Mouse (Mus musculus): ENCODE data around the gene Timp2. TPM values are rescaled to one million over a fixed set of nuclear protein-coding genes. Genes with fewer than 3 reads are reported as not detected.

The Timp2 gene
- polyA plus RNA-seq, 1 experiment, result 23.6 TPM

DNA sequence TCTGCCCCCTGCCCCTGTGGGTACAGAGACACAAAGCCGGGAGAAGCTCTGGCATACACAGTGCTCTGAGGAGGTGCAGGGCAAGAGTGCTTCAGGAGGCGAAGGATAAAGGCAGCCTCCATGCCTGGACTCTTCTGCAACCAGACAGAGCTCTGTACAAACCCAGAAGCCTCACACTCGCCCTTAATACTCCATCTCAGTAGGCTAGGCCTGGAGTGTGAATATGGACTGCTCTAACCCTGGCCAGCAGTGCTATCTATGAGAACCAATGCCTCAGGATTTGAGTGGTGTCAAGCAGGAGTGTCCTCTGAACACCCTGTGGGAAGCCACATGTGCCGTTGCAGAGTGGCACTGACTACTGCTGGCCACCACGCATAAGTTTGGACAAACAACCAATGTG, 26.6 kb downstream of the Timp2 start:
- no peak for TF ChIP-seq CTCF (IDR thresholded peaks at IDR 0.05; ENCODE audit: low read depth, low read length)
- TF ChIP-seq EP300 (IDR thresholded peaks at IDR 0.05; ENCODE audit: insufficient read depth, low read depth, low read length), result no peak
- no peak for TF ChIP-seq POLR2A (IDR thresholded peaks at IDR 0.05; ENCODE audit: insufficient read depth, low read length)
- Histone ChIP-seq H3K9ac (ENCODE audit: low read depth, poor library complexity, severe bottlenecking) (no peak overlapping the region), H3K9me3 (replicated peaks; ENCODE audit: control insufficient read depth, insufficient read depth, low read length, poor library complexity, severe bottlenecking) (no peaks in the 10 kb centered on the region), H3K4me1 (ENCODE audit: control insufficient read depth, insufficient read depth, low read length) (no peaks in the 10 kb centered on the region), H3K27ac (ENCODE audit: insufficient read depth, low read length) (no peak overlapping the region), H3K4me3 (ENCODE audit: low read depth, low read length) (no peak overlapping the region), H3K36me3 (ENCODE audit: control insufficient read depth, insufficient read depth, low read length, poor library complexity, severe bottlenecking) (no peaks in the 10 kb centered on the region), H3K27me3 (ENCODE audit: control insufficient read depth, insufficient read depth, low read length, poor library complexity, severe bottlenecking) (no peaks in the 10 kb centered on the region)

DNA sequence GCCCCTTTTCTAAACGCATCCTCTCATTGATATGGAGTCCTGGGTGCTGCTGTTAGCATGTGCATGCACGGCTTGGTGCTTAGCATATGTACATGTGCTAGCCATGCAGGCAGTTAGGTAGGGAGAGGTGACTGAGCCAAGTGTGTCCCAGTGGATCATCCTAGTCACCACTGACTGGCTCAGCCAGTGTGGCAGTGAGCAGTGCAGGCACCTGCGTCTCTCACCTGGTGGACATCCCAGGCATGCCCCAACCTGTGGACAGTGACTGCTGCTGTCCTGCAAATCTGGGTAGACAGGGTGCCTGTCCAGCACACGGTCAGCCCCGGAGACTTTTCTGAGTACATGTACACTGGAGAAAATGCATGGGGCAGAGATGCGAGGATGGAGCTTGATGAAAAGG, 27.0 kb downstream of the Timp2 start:
- TF ChIP-seq EP300 (IDR thresholded peaks at IDR 0.05; ENCODE audit: insufficient read depth, low read depth, low read length), result no peak
- no peak for TF ChIP-seq CTCF (IDR thresholded peaks at IDR 0.05; ENCODE audit: low read depth, low read length)
- no peak for TF ChIP-seq POLR2A (IDR thresholded peaks at IDR 0.05; ENCODE audit: insufficient read depth, low read length)
- Histone ChIP-seq H3K4me1 (ENCODE audit: control insufficient read depth, insufficient read depth, low read length) (no peaks in the 10 kb centered on the region), H3K4me3 (ENCODE audit: low read depth, low read length) (no peak overlapping the region), H3K36me3 (ENCODE audit: control insufficient read depth, insufficient read depth, low read length, poor library complexity, severe bottlenecking) (no peaks in the 10 kb centered on the region), H3K9ac (ENCODE audit: low read depth, poor library complexity, severe bottlenecking) (no peak overlapping the region), H3K9me3 (replicated peaks; ENCODE audit: control insufficient read depth, insufficient read depth, low read length, poor library complexity, severe bottlenecking) (no peaks in the 10 kb centered on the region), H3K27ac (ENCODE audit: insufficient read depth, low read length) (no peak overlapping the region), H3K27me3 (ENCODE audit: control insufficient read depth, insufficient read depth, low read length, poor library complexity, severe bottlenecking) (no peaks in the 10 kb centered on the region)

DNA sequence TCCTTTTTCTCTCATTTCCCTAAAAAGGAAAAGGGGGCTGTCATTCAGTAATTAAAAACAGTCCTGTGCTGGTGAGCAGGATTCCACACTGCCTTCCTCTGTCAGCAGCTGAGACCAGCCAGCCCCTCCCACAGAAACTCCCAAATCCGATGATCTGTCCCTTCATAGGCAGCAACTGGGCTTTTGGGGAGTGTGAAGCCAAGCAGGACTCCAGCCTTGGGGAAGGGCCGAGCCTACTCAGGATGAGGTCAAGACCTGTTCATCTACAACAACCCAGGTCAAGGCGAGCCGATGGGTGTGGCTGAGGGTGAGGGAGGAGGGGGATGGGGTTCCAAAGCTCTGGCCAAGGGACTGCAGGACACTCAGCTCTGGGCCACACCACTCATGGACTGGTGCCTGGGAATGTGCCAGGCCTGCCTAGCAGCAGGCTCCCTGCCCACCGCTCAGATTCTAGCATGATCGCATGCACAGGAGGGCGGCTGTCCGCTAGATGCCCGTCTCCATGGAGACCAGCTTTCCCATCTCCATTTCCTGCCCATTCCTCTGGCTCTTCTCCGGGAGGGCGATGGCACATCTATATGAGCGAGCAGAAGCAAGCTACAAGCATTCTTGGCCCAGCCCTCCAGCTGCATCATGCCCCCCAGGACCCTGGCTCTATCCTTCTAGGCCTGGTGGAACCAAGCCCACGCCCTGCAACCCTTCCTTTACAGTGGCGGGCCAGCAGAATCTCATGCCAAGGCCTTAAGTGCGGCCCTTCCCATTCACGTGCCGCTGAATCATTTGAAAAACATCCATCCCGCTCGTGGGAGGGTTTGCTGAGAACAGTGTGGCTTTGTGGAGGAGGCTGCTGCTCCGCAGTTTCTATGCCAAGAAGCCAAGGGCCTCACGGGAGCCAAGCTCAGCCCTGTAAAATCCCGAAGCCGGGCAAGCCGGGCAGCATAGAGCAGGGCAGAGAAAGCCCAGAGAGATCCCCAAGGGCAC, 28.3 kb downstream of the Timp2 start:
- no peak overlapping the region for H3K4me3 ChIP-seq (ENCODE audit: low read depth, low read length)
- no peaks in the 10 kb centered on the region for H3K36me3 ChIP-seq (ENCODE audit: control insufficient read depth, insufficient read depth, low read length, poor library complexity, severe bottlenecking)
- no peaks in the 10 kb centered on the region for H3K27me3 ChIP-seq (ENCODE audit: control insufficient read depth, insufficient read depth, low read length, poor library complexity, severe bottlenecking)
- no peak overlapping the region for H3K9ac ChIP-seq (ENCODE audit: low read depth, poor library complexity, severe bottlenecking)
- no peaks in the 10 kb centered on the region for H3K9me3 ChIP-seq (replicated peaks; ENCODE audit: control insufficient read depth, insufficient read depth, low read length, poor library complexity, severe bottlenecking)
- H3K27ac ChIP-seq (ENCODE audit: insufficient read depth, low read length), result no peak overlapping the region
- H3K4me1 ChIP-seq (ENCODE audit: control insufficient read depth, insufficient read depth, low read length), result no peaks in the 10 kb centered on the region
- TF ChIP-seq CTCF (IDR thresholded peaks at IDR 0.05; ENCODE audit: low read depth, low read length), result no peak
- TF ChIP-seq EP300 (IDR thresholded peaks at IDR 0.05; ENCODE audit: insufficient read depth, low read depth, low read length), result no peak
- TF ChIP-seq POLR2A (IDR thresholded peaks at IDR 0.05; ENCODE audit: insufficient read depth, low read length), result no peak

DNA sequence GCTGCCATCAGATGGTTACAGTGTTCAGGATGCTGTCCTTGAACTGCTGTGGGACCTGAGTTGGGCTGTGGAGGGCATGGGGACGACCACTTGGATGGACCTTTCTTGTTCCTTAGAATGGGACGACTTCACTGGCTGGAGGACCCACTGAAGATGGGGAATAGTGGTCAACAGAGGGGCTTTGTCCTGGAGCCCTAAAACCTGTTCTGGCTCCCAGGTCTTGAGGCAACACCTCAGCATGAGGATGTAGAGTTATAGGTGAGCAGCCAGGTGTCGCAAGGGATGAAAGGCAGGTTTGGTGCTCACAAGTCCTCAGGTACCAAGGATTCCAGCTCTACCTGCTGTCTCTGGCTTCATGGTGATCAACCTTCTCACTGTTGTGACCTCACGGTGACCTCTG, 29.0 kb downstream of the Timp2 start:
- no peak overlapping the region for H3K9ac ChIP-seq (ENCODE audit: low read depth, poor library complexity, severe bottlenecking)
- no peaks in the 10 kb centered on the region for H3K9me3 ChIP-seq (replicated peaks; ENCODE audit: control insufficient read depth, insufficient read depth, low read length, poor library complexity, severe bottlenecking)
- no peaks in the 10 kb centered on the region for H3K27me3 ChIP-seq (ENCODE audit: control insufficient read depth, insufficient read depth, low read length, poor library complexity, severe bottlenecking)
- no peak overlapping the region for H3K27ac ChIP-seq (ENCODE audit: insufficient read depth, low read length)
- no peak overlapping the region for H3K4me3 ChIP-seq (ENCODE audit: low read depth, low read length)
- TF ChIP-seq EP300 (IDR thresholded peaks at IDR 0.05; ENCODE audit: insufficient read depth, low read depth, low read length) (no peak), POLR2A (IDR thresholded peaks at IDR 0.05; ENCODE audit: insufficient read depth, low read length) (no peak), CTCF (IDR thresholded peaks at IDR 0.05; ENCODE audit: low read depth, low read length) (no peak)
- no peaks in the 10 kb centered on the region for H3K36me3 ChIP-seq (ENCODE audit: control insufficient read depth, insufficient read depth, low read length, poor library complexity, severe bottlenecking)
- H3K4me1 ChIP-seq (ENCODE audit: control insufficient read depth, insufficient read depth, low read length), result no peaks in the 10 kb centered on the region

DNA sequence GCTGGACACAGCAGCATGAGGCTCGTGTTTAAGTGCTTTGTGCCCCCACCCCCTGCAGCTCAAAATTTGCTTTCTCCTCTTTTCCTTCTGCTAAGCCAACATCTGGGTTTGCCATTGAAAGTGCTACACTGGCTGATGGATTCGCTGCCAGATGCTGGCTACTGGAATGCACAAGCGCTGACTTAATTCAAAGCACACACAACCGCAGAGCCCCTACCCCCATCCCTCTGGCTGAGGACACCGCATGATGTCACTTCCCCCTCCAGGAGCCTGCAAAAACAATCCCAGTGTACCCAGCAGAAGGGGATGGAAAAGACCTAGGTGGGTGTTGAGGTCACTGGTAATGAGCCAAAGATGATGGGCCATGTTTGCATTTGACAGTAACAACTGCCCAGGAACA, 31.0 kb downstream of the Timp2 start:
- TF ChIP-seq EP300 (IDR thresholded peaks at IDR 0.05; ENCODE audit: insufficient read depth, low read depth, low read length), result no peak
- TF ChIP-seq POLR2A (IDR thresholded peaks at IDR 0.05; ENCODE audit: insufficient read depth, low read length), result no peak
- TF ChIP-seq CTCF (IDR thresholded peaks at IDR 0.05; ENCODE audit: low read depth, low read length), result no peak
- no peaks in the 10 kb centered on the region for H3K4me1 ChIP-seq (ENCODE audit: control insufficient read depth, insufficient read depth, low read length)
- H3K36me3 ChIP-seq (ENCODE audit: control insufficient read depth, insufficient read depth, low read length, poor library complexity, severe bottlenecking), result no peaks in the 10 kb centered on the region
- no peak overlapping the region for H3K27ac ChIP-seq (ENCODE audit: insufficient read depth, low read length)
- no peaks in the 10 kb centered on the region for H3K9me3 ChIP-seq (replicated peaks; ENCODE audit: control insufficient read depth, insufficient read depth, low read length, poor library complexity, severe bottlenecking)
- H3K4me3 ChIP-seq (ENCODE audit: low read depth, low read length), result no peak overlapping the region
- H3K27me3 ChIP-seq (ENCODE audit: control insufficient read depth, insufficient read depth, low read length, poor library complexity, severe bottlenecking), result no peaks in the 10 kb centered on the region
- H3K9ac ChIP-seq (ENCODE audit: low read depth, poor library complexity, severe bottlenecking), result no peak overlapping the region

DNA sequence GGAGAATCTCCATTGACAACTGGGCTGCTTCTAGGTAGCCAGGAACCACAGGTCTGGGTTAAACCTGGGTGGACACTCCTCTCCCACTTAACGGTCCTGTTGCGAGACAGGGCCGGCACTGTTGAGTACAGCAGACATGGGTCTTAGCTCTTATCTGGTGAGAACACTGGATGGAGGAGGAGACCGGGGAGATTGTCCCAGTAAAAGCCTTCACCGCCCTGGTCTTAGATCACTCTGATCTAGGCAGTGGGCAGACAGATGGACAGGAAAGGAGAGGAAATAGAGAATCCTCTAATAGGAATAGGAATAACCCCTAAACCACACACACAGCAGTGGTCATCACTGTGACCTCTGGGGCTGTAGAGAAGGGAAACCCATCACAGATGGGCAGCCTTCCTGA, 31.6 kb downstream of the Timp2 start:
- Histone ChIP-seq H3K27me3 (ENCODE audit: control insufficient read depth, insufficient read depth, low read length, poor library complexity, severe bottlenecking) (no peaks in the 10 kb centered on the region), H3K9ac (ENCODE audit: low read depth, poor library complexity, severe bottlenecking) (no peak overlapping the region), H3K4me3 (ENCODE audit: low read depth, low read length) (no peak overlapping the region), H3K4me1 (ENCODE audit: control insufficient read depth, insufficient read depth, low read length) (no peaks in the 10 kb centered on the region), H3K36me3 (ENCODE audit: control insufficient read depth, insufficient read depth, low read length, poor library complexity, severe bottlenecking) (no peaks in the 10 kb centered on the region), H3K27ac (ENCODE audit: insufficient read depth, low read length) (no peak overlapping the region), H3K9me3 (replicated peaks; ENCODE audit: control insufficient read depth, insufficient read depth, low read length, poor library complexity, severe bottlenecking) (no peaks in the 10 kb centered on the region)
- no peak for TF ChIP-seq POLR2A (IDR thresholded peaks at IDR 0.05; ENCODE audit: insufficient read depth, low read length)
- no peak for TF ChIP-seq EP300 (IDR thresholded peaks at IDR 0.05; ENCODE audit: insufficient read depth, low read depth, low read length)
- TF ChIP-seq CTCF (IDR thresholded peaks at IDR 0.05; ENCODE audit: low read depth, low read length), result no peak
